25 mouse cellular contexts compared by ENCODE assay signal in genomic region chr17:7857658-7858057, GRCm38 (mm10). TPM values are rescaled to one million over a fixed set of nuclear protein-coding genes. Genes with fewer than 3 reads are reported as not detected.
DNase-seq lines count a peak whose midpoint lies in the region; ATAC-seq and TF ChIP-seq lines count a peak whose summit lies in the region.
"Had no signal": no experiment of that assay in that cellular context is flagged by ENCODE, and none has a peak within 500 bp of the region (broad histone marks: within the 10 kb centered on the region; RNA-seq: fewer than 3 reads in every experiment).

No protein-coding gene starts in this region.

- H3K36me3 ChIP-seq in intestine, embryonic 15.5 days = no peaks in the 10 kb centered on the region
- no peaks in the 10 kb centered on the region for H3K36me3 ChIP-seq in intestine, embryonic 16.5 days (ENCODE audit: control insufficient read depth, insufficient read depth, low read length)
- H3K36me3 ChIP-seq in intestine, postnatal 0 days (ENCODE audit: control insufficient read depth, insufficient read depth) = no peaks in the 10 kb centered on the region
- no peaks in the 10 kb centered on the region for H3K36me3 ChIP-seq in midbrain, embryonic 14.5 days (ENCODE audit: control insufficient read depth, insufficient read depth, low read length)
- H3K36me3 ChIP-seq: embryonic facial prominence, embryonic 13.5 days; forebrain, embryonic 12.5 days; forebrain, embryonic 15.5 days; heart, embryonic 10.5 days; heart, embryonic 13.5 days; hindbrain, embryonic 12.5 days; hindbrain, embryonic 15.5 days had no signal

- H3K9ac ChIP-seq in intestine, embryonic 15.5 days = no peak overlapping the region
- no peak overlapping the region for H3K9ac ChIP-seq in intestine, embryonic 16.5 days (ENCODE audit: low read depth, low read length)
- no peak overlapping the region for H3K9ac ChIP-seq in intestine, postnatal 0 days (ENCODE audit: low read depth, low read length)
- no peak overlapping the region for H3K9ac ChIP-seq in midbrain, embryonic 14.5 days (replicated peaks; ENCODE audit: low read length)
- H3K9ac ChIP-seq: embryonic facial prominence, embryonic 13.5 days; forebrain, embryonic 12.5 days; forebrain, embryonic 15.5 days; heart, embryonic 13.5 days; hindbrain, embryonic 12.5 days; hindbrain, embryonic 15.5 days had no signal

- WGBS in intestine, embryonic 15.5 days = 71% methylated on average over 6 of the region's 6 CpGs
- 76% methylated on average over 6 of the region's 6 CpGs for WGBS in intestine, embryonic 16.5 days
- 70% methylated on average over 6 of the region's 6 CpGs for WGBS in intestine, postnatal 0 days
- WGBS in midbrain, embryonic 14.5 days = 79% methylated on average over 6 of the region's 6 CpGs

- 0 out of 2 replicates have a peak, but pooled peaks have one; percentile 17 for ATAC-seq in intestine, embryonic 15.5 days
- ATAC-seq in intestine, embryonic 16.5 days = no peak
- 0 out of 2 replicates have a peak, but pooled peaks have one; percentile 13 for ATAC-seq in intestine, postnatal 0 days
- ATAC-seq in midbrain, embryonic 14.5 days (ENCODE audit: low FRiP score, low TSS enrichment) = no peak
- ATAC-seq: forebrain, embryonic 15.5 days; Patski had no signal

- H3K9me3 ChIP-seq in intestine, embryonic 15.5 days = no peaks in the 10 kb centered on the region
- H3K9me3 ChIP-seq in intestine, embryonic 16.5 days (ENCODE audit: control insufficient read depth, low read length) = no peaks in the 10 kb centered on the region
- no peaks in the 10 kb centered on the region for H3K9me3 ChIP-seq in intestine, postnatal 0 days (ENCODE audit: control insufficient read depth)
- no peaks in the 10 kb centered on the region for H3K9me3 ChIP-seq in midbrain, embryonic 14.5 days (ENCODE audit: control insufficient read depth, low read length)
- H3K9me3 ChIP-seq: embryonic facial prominence, embryonic 13.5 days; forebrain, embryonic 12.5 days; forebrain, embryonic 15.5 days; heart, embryonic 13.5 days; hindbrain, embryonic 12.5 days; hindbrain, embryonic 15.5 days had no signal

- H3K27ac ChIP-seq in intestine, embryonic 15.5 days = no peak overlapping the region
- no peak overlapping the region for H3K27ac ChIP-seq in intestine, embryonic 16.5 days (ENCODE audit: low read length)
- no peak overlapping the region for H3K27ac ChIP-seq in intestine, postnatal 0 days (ENCODE audit: low read depth, low read length)
- H3K27ac ChIP-seq in midbrain, embryonic 14.5 days (replicated peaks; ENCODE audit: low read depth, low read length) = no peak overlapping the region
- H3K27ac ChIP-seq: forebrain, embryonic 12.5 days; forebrain, embryonic 15.5 days; heart, embryonic 10.5 days; heart, embryonic 13.5 days; hindbrain, embryonic 12.5 days; hindbrain, embryonic 15.5 days had no signal

- H3K4me1 ChIP-seq in intestine, embryonic 15.5 days (replicated peaks) = no peaks in the 10 kb centered on the region
- peaks cover 2% of the 10 kb centered on the region; the same call in 1 of the 2 replicates for H3K4me1 ChIP-seq in intestine, embryonic 16.5 days (ENCODE audit: control insufficient read depth, insufficient read depth, low read length)
- no peaks in the 10 kb centered on the region for H3K4me1 ChIP-seq in intestine, postnatal 0 days (replicated peaks; ENCODE audit: control insufficient read depth, insufficient read depth, low read length)
- no peaks in the 10 kb centered on the region for H3K4me1 ChIP-seq in midbrain, embryonic 14.5 days (ENCODE audit: control insufficient read depth, insufficient read depth, low read length)
- H3K4me1 ChIP-seq: forebrain, embryonic 15.5 days; heart, embryonic 10.5 days; heart, embryonic 13.5 days; hindbrain, embryonic 15.5 days had no signal

- TF ChIP-seq CTCF in intestine, postnatal 0 days (IDR thresholded peaks at IDR 0.05; ENCODE audit: low read depth) = no peak

- H3K4me3 ChIP-seq in intestine, embryonic 15.5 days (replicated peaks) = no peak overlapping the region
- H3K4me3 ChIP-seq in intestine, embryonic 16.5 days (ENCODE audit: low read length) = no peak overlapping the region
- no peak overlapping the region for H3K4me3 ChIP-seq in intestine, postnatal 0 days (ENCODE audit: low read depth, low read length)
- H3K4me3 ChIP-seq in midbrain, embryonic 14.5 days (replicated peaks; ENCODE audit: low read depth, low read length) = no peak overlapping the region
- H3K4me3 ChIP-seq: embryonic facial prominence, embryonic 13.5 days; erythroblast, embryonic 14.5 days; forebrain, embryonic 12.5 days; forebrain, embryonic 15.5 days; heart, embryonic 10.5 days; heart, embryonic 13.5 days; hindbrain, embryonic 12.5 days; hindbrain, embryonic 15.5 days had no signal

- no peaks in the 10 kb centered on the region for H3K27me3 ChIP-seq in intestine, embryonic 15.5 days (replicated peaks)
- H3K27me3 ChIP-seq in intestine, embryonic 16.5 days (replicated peaks; ENCODE audit: control insufficient read depth, insufficient read depth, low read length) = no peaks in the 10 kb centered on the region
- no peaks in the 10 kb centered on the region for H3K27me3 ChIP-seq in intestine, postnatal 0 days (replicated peaks; ENCODE audit: control insufficient read depth, insufficient read depth, low read length)
- H3K27me3 ChIP-seq in midbrain, embryonic 14.5 days (ENCODE audit: control insufficient read depth, insufficient read depth, low read length) = no peaks in the 10 kb centered on the region
- H3K27me3 ChIP-seq: embryonic facial prominence, embryonic 13.5 days; forebrain, embryonic 12.5 days; forebrain, embryonic 15.5 days; hindbrain, embryonic 12.5 days; hindbrain, embryonic 15.5 days; Patski had no signal

- peak; percentile 55 for DNase-seq in 416B (ENCODE audit: low read depth)
- peak; percentile 17 for DNase-seq in NIH3T3 (ENCODE audit: low read depth)
- DNase-seq in ovary, postnatal 10 days (ENCODE audit: low spot score) = no peak
- DNase-seq in midbrain, embryonic 14.5 days = no peak
- DNase-seq: adrenal gland, adult 2 months; adrenal gland, postnatal 14 days; cerebellum, adult 11 months; cerebellum, adult 2 months; cerebellum, adult 9-11 months; cerebellum, postnatal 25 days; gastrocnemius, postnatal 10 days; heart, adult 18-20 months; kidney, adult 2 months had no signal

- H3K4me2 ChIP-seq in intestine, embryonic 15.5 days (replicated peaks) = no peak overlapping the region
- no peak overlapping the region for H3K4me2 ChIP-seq in intestine, embryonic 16.5 days (ENCODE audit: low read depth, low read length)
- no peak overlapping the region for H3K4me2 ChIP-seq in intestine, postnatal 0 days (replicated peaks; ENCODE audit: low read depth)
- no peak overlapping the region for H3K4me2 ChIP-seq in midbrain, embryonic 14.5 days (ENCODE audit: low read length)
- H3K4me2 ChIP-seq: embryonic facial prominence, embryonic 13.5 days; forebrain, embryonic 12.5 days; forebrain, embryonic 15.5 days; heart, embryonic 13.5 days; hindbrain, embryonic 12.5 days; hindbrain, embryonic 15.5 days had no signal

RNA-seq across cellular contexts. Expression of gene Fndc1, which starts 30.6 kb away (rescaled TPM):
- 11.4 and 14.2 TPM in 2 replicates for polyA plus RNA-seq in intestine, embryonic 15.5 days (2015; fragmentation: Nextera tagmentation; extraction: Ambion mirVana)
- 13.3 and 14.9 TPM in 2 replicates for polyA plus RNA-seq in intestine, embryonic 16.5 days (2015; fragmentation: Nextera tagmentation; extraction: Ambion mirVana)
- polyA plus RNA-seq in intestine, postnatal 0 days (2015; fragmentation: Nextera tagmentation; extraction: Ambion mirVana) = 15.7 and 18.9 TPM in 2 replicates
- 3.5 and 3.8 TPM in 2 replicates for polyA plus RNA-seq in midbrain, embryonic 14.5 days (2014; fragmentation: Nextera tagmentation; extraction: Ambion mirVana)
- polyA plus RNA-seq: erythroblast, embryonic 14.5 days had no signal

Comparison
In these comparisons a context has a peak if more than half of its experiments do, and no peak if none do; other contexts are left out.
1. ATAC-seq: peak in intestine, embryonic 15.5 days (single experiment) and intestine, postnatal 0 days (single experiment); none in intestine, embryonic 16.5 days (single experiment) and midbrain, embryonic 14.5 days (single experiment).
2. DNase-seq: peak in 416B (single experiment) and NIH3T3 (single experiment); none in ovary, postnatal 10 days (single experiment) and midbrain, embryonic 14.5 days (single experiment).